Mouse (Mus musculus) adrenal gland (tissue): ENCODE measurements around the gene Itih1.

Experiments
- intact Hi-C: fragments of 180-260 bp; cut with DNase I; formaldehyde crosslinking; loops from one replicate; pipeline ENCODE4 v1.15.1; 2025

Gene Itih1

DNA sequence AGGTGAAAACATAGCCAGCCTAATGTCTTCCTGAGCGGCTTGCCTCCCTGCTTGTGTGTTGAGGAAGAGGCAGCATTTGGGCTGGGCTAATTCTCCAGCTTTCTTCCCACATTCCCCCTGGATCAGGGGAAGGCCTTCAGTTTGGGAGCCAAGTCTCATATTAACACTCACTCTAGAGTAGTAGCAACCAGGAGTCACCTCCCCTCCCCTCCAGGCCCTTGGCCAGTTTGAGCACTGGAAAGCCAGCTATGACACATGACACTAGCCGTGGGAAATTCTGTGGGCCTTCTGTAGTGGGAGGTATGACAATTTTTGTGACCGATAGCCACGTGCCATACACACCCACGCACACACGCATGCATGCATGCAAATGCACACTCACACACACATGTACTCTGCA lies 37.1 kb downstream of the Itih1 start:
- intact Hi-C loops, result no loop called here

DNA sequence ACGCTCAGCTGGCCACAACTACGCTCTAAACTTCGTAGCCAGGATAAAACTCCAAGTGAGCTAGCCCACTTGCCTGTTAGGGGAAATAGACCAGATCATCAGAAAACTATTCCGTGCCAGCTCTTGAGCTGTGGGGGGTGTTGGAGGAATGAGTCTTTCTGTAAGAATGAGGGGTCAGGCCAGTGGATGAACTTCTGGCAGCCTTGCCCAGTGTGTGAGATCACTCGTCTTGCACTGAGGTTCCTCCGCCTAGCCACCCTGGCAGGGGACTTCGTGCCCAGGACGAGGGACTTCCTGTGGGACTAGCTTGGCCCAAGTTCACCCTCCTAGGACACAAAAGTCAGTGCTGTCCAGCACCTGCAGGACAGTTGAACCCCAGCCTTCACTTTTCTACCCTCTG lies 38.8 kb downstream of the Itih1 start:
- intact Hi-C loops, result no loop called here

DNA sequence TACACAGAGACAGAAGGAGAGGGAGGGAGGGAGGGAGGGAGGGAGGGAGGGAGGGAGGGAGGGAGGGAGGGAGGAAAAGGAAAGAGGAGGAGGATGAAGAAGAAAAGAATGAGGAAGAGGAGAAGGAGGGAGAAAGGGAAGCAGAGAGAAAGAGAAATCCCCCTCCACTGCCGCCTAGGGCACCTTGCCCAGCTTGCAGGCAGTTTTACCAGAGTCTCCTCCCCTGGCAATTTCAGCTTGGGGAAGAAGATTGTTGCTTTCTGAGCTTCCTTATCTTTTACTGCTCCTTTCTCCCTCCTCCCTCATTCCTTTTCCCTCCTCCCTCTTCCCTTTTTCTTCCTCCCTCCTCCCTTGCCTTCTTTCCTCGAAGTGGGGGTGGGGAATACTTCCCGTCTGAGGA lies 40.1 kb downstream of the Itih1 start:
- intact Hi-C loops, result no loop called here

DNA sequence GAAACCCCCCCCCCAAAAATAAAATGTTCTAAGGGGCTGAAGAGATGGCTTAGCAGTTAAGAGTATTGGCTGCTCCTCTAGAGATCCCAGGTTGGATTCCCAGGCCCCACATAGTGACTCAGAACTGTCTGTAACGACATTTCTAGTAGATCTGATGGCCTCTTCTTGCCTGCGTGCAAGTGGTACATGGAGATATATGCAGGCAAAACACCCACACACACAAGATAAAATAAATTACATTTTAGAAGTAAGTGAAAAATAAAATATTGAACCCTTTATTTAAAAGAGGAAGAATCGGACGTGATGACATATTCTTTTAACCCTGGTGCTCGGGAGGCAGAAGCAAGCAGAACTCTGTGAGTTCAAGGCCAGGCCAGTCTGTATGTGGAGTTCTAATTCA lies 40.5 kb downstream of the Itih1 start:
- intact Hi-C loops, result no loop called here

DNA sequence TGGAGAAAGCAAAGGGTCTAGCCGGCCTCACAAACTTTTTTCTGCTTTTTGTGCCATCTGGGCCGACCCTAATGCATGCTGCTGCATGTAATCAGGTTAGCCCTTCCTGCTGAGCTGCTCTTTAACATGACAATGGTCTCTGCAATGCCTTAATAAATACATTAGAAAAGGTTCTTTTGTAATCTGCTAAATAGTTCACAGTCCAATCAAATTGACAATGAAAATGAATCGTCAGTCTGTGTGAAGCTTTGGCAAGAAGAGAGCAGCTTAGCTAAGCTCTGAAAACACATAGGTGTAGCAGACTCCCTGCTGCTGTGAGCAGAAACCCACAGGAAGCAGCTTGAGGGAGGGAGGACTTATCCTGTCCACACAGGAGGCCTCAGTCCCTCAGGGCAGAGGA lies 43.1 kb downstream of the Itih1 start:
- intact Hi-C loops, result no loop called here

DNA sequence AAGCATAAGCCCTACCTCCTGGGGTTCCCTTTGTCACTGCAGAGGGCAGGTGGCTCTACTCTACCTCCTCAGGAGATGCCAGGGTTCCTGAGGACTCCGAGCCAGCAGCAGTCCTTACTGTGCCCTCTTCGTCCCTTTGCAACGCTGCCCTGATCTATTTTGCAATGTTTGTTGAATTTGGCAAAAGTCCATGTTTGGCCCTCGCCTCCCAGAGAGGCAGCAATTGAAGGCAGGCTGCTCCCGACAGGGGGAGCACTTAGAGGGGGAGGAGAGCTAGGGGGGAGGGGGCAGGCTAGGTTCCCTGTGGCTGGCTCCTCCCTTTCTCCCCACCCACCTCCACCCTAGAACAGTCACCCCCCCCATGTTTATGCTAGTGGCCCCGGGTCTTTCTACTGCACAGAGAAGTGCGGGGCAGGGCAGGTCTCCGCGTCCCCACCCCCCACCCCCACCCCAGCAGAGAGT lies 54.8 kb downstream of the Itih1 start:
- intact Hi-C loops, result loop anchor here (5.0 kb wide), 1 partner anchor 54 kb away; the partner anchor contains the start of gene Itih1

DNA sequence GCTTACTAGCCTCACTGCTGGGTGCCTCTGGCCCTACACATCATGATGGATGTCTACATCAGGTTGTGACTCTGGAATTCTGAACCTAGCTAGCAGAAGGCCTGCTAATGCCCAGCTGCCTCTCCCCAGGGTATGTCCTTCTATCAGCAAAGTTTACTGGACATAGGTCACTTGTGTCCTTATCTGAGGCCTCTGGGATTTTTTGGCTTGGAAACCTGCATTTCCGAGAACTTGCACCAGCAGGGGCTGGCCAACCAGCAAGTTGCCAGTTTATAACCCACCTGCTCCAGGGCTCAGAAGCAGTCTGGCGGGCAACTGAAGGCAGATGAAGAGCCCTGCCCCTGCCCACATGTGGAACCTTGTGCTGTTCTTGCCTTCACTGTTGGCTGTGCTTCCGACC lies 56.9 kb downstream of the Itih1 start, which contains the start of gene Itih4:
Gene Itih4, plus strand, starts transcription at position 273 of the 400 bp plus-strand sequence.
- intact Hi-C loops, result loop anchor here (5.0 kb wide), 1 partner anchor 56 kb away; the partner anchor contains the start of gene Itih1

DNA sequence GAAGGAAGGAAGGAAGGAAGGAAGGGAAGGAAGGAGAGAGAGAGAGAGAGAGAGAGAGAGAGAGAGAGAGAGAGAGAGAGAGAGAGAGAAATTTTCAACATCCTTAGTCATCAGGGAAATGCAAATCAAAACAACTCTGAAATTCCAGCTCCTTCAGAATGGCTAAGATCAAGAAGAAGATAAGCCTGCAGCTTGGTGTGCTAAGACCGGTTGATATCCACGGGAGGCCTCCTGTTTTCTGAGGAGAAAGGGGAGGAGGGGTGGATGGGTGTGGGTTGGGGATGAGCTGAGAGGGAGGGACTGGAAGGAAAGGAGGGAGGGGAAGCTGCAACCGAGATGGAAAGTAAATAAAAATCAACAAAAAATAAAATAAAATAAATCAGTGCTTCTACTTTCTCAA lies 57.8 kb downstream of the Itih1 start:
- intact Hi-C loops, result loop anchor here (5.0 kb wide), 1 partner anchor 57 kb away; the partner anchor contains the start of gene Itih1

DNA sequence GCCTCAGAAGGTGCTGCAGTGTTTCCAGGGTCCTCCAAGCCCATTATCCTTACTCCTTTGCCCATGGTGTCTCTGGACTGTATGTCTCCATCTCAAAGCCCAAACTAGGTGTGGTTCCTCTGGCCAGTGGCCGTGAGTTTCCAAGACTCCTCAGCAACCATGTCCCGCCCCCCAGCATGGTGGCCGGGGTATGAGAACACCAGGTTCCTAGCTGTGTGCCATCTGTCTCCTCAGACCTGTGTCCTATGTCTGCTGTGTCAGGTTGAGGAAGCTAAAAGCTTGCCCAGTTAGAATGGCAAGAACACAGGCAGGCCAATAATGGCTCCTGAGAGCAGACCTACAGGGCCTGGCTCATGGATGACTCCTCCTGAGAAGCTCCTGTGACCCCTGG lies 61.4 kb downstream of the Itih1 start:
- intact Hi-C loops, result no loop called here

DNA sequence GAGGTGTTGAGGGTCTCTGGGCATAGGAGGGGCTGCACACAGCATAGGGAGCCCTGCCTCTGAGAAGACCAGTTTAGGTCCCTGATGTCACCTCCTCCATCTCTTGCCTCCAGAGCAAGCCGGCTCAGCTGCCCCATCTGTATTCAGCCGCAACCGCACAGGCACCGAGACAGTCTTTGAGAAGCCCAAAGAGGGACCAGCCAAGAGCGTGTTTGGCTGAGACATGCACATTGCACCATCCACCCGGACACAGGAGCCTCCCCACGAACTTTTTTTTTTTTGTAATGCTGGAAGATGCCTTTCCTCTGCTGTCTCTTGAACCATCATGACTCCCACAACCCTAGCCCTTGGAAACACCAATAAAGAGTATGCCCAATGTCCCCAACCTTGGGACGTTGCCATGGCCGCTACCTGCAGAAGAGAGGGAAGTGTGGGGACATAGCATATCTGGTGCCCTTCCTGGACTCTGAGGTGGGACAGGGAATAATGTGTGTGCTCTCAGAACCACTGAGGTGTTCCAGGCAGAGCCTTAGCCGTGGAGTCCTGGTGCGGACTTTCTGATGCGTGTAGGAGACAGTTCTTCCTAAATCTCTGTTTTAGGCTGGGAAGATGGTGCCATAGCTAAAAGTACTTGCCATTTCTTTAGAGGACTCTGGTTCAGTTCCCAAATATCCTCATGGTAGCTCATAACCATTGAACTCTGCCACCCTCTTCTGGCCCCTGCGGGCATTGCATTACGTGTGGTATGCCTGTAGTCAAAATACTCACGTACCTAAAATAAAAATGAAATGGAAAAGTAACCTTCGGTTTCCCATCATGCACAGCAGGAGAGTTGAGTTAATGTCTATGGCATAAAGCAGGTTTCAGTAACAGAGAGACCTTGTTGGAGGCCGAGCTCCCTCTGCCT lies 62.0 kb downstream of the Itih1 start:
- intact Hi-C loops, result no loop called here

DNA sequence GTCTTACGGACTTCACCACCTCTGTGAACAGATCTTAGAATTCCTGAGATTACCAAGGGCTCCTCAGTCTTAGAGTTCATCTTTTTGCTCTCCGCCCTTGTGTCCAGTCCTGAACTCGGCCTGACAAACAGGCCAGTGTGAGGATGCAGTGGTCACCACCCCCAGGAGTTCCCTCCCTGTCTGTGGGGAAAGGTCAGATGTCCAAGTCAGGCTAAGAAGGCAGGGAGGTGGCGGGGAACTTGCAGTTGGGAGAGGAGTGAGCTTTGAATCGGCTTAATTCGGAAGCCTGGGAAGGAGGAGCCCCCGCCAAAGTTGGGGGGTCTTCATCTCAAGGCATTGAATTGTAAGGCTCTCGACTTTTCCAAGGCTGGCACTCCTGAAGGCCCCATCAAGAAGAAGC lies 62.8 kb downstream of the Itih1 start:
- intact Hi-C loops, result no loop called here

DNA sequence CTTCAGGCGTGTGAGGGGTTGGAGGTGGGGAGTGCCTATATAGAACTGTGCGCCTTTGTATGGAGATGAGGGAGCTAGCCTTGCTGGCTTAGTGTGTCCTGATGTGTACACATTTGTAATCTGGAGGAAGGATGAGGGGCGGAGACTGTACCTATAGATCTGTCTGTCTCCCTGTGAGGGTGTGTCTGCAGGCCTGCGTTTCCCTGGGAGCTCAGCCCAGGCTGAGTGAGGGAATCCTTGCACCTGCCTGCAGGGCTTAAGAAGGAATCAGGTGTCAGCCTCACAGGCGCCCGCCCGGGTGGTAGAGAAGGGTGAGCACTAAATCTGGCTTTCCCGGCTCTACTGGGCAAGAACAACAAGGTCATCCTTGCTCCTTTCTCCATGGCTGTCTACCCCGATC lies 63.3 kb downstream of the Itih1 start:
- intact Hi-C loops, result no loop called here
